Mouse (Mus musculus): Measurements from ENCODE around the gene Pfkfb2. TPM values are rescaled to one million over a fixed set of nuclear protein-coding genes. Genes with fewer than 3 reads are reported as not detected.

Gene Pfkfb2
- polyA plus RNA-seq, 1 experiment from 2014 or later = 10.7 TPM

- H3K27ac ChIP-seq (ENCODE audit: low read length) = peak overlapping the region; percentile 21
- H3K9me3 ChIP-seq (ENCODE audit: control insufficient read depth, low read length) = no peaks in the 10 kb centered on the region
- no peak overlapping the region for H3K4me3 ChIP-seq (ENCODE audit: low read length)
- peaks cover 2% of the 10 kb centered on the region for H3K36me3 ChIP-seq (ENCODE audit: control insufficient read depth, insufficient read depth, low read length)
- H3K9ac ChIP-seq (ENCODE audit: low read length) = 0 out of 2 replicates have a peak overlapping the region, but pooled peaks have one; percentile 33
- 45% methylated on average over 15 of the region's 15 CpGs for WGBS
- H3K27me3 ChIP-seq (ENCODE audit: control insufficient read depth, insufficient read depth, low read depth, low read length) = no peaks in the 10 kb centered on the region
- ATAC-seq (ENCODE audit: low read depth) = peak; percentile 32
- peaks cover 13% of the 10 kb centered on the region for H3K4me1 ChIP-seq (replicated peaks; ENCODE audit: control insufficient read depth, insufficient read depth, low read length)
- 0 out of 2 replicates have a peak overlapping the region, but pooled peaks have one; percentile 14 for H3K4me2 ChIP-seq (ENCODE audit: low read depth, low read length)
Measured at GRCm38 (mm10) chr1:130740781-130741720, 12.0 kb upstream of the Pfkfb2 start.

GRCm38 (mm10) chr1:130740227-130740648, 11.2 kb upstream of the Pfkfb2 start:
- no peaks in the 10 kb centered on the region for H3K27me3 ChIP-seq (ENCODE audit: control insufficient read depth, insufficient read depth, low read depth, low read length)
- H3K27ac ChIP-seq (ENCODE audit: low read length) = peak overlapping the region; percentile 21
- H3K9ac ChIP-seq (ENCODE audit: low read length) = no peak overlapping the region
- 0 out of 2 replicates have a peak, but pooled peaks have one; percentile 28 for ATAC-seq (ENCODE audit: low read depth)
- WGBS = 57% methylated on average over 4 of the region's 4 CpGs
- no peaks in the 10 kb centered on the region for H3K9me3 ChIP-seq (ENCODE audit: control insufficient read depth, low read length)
- H3K4me2 ChIP-seq (ENCODE audit: low read depth, low read length) = no peak overlapping the region
- H3K4me1 ChIP-seq (replicated peaks; ENCODE audit: control insufficient read depth, insufficient read depth, low read length) = peaks cover 14% of the 10 kb centered on the region
- H3K4me3 ChIP-seq (ENCODE audit: low read length) = no peak overlapping the region
- peaks cover 2% of the 10 kb centered on the region for H3K36me3 ChIP-seq (ENCODE audit: control insufficient read depth, insufficient read depth, low read length)

- H3K27ac ChIP-seq (ENCODE audit: low read length) = no peak overlapping the region
- H3K9ac ChIP-seq (ENCODE audit: low read length) = no peak overlapping the region
Measured at GRCm38 (mm10) chr1:130739636-130740035, 10.6 kb upstream of the Pfkfb2 start.

GRCm38 (mm10) chr1:130738551-130739106, 9.6 kb upstream of the Pfkfb2 start:
- ATAC-seq (ENCODE audit: low read depth) = no peak
- H3K27me3 ChIP-seq (ENCODE audit: control insufficient read depth, insufficient read depth, low read depth, low read length) = no peaks in the 10 kb centered on the region
- H3K27ac ChIP-seq (ENCODE audit: low read length) = no peak overlapping the region
- no peak overlapping the region for H3K9ac ChIP-seq (ENCODE audit: low read length)
- no peak overlapping the region for H3K4me2 ChIP-seq (ENCODE audit: low read depth, low read length)
- H3K9me3 ChIP-seq (ENCODE audit: control insufficient read depth, low read length) = no peaks in the 10 kb centered on the region
- no peaks in the 10 kb centered on the region; the same call in none of the 2 replicates for H3K36me3 ChIP-seq (ENCODE audit: control insufficient read depth, insufficient read depth, low read length)
- 73% methylated on average over 3 of the region's 3 CpGs for WGBS
- no peak overlapping the region for H3K4me3 ChIP-seq (ENCODE audit: low read length)
- H3K4me1 ChIP-seq (replicated peaks; ENCODE audit: control insufficient read depth, insufficient read depth, low read length) = peaks cover 22% of the 10 kb centered on the region

More at GRCm38 (mm10) chr1:130739636-130740035, 10.6 kb upstream of the Pfkfb2 start:
- H3K9me3 ChIP-seq (ENCODE audit: control insufficient read depth, low read length) = no peaks in the 10 kb centered on the region
- no peaks in the 10 kb centered on the region for H3K27me3 ChIP-seq (ENCODE audit: control insufficient read depth, insufficient read depth, low read depth, low read length)
- peaks cover 2% of the 10 kb centered on the region for H3K36me3 ChIP-seq (ENCODE audit: control insufficient read depth, insufficient read depth, low read length)
- no peak overlapping the region for H3K4me3 ChIP-seq (ENCODE audit: low read length)
- WGBS = 66% methylated on average over 3 of the region's 3 CpGs
- H3K4me1 ChIP-seq (replicated peaks; ENCODE audit: control insufficient read depth, insufficient read depth, low read length) = peaks cover 20% of the 10 kb centered on the region
- H3K4me2 ChIP-seq (ENCODE audit: low read depth, low read length) = no peak overlapping the region
- ATAC-seq (ENCODE audit: low read depth) = no peak

GRCm38 (mm10) chr1:130737916-130738315, 8.9 kb upstream of the Pfkfb2 start:
- Histone ChIP-seq H3K4me3 (ENCODE audit: low read length) (no peak overlapping the region), H3K9ac (ENCODE audit: low read length) (no peak overlapping the region), H3K9me3 (ENCODE audit: control insufficient read depth, low read length) (no peaks in the 10 kb centered on the region), H3K4me2 (ENCODE audit: low read depth, low read length) (no peak overlapping the region), H3K4me1 (replicated peaks; ENCODE audit: control insufficient read depth, insufficient read depth, low read length) (peaks cover 22% of the 10 kb centered on the region), H3K27ac (ENCODE audit: low read length) (no peak overlapping the region), H3K36me3 (ENCODE audit: control insufficient read depth, insufficient read depth, low read length) (no peaks in the 10 kb centered on the region; the same call in 1 of the 2 replicates), H3K27me3 (ENCODE audit: control insufficient read depth, insufficient read depth, low read depth, low read length) (no peaks in the 10 kb centered on the region)
- 86% methylated on average over 7 of the region's 7 CpGs for WGBS
- ATAC-seq (ENCODE audit: low read depth) = no peak

- H3K4me3 ChIP-seq (ENCODE audit: low read length) = no peak overlapping the region
- H3K4me1 ChIP-seq (replicated peaks; ENCODE audit: control insufficient read depth, insufficient read depth, low read length) = peaks cover 22% of the 10 kb centered on the region
- ATAC-seq (ENCODE audit: low read depth) = no peak
- 42% methylated on average over 11 of the region's 11 CpGs for WGBS
- no peak overlapping the region for H3K9ac ChIP-seq (ENCODE audit: low read length)
- H3K27ac ChIP-seq (ENCODE audit: low read length) = no peak overlapping the region
- H3K9me3 ChIP-seq (ENCODE audit: control insufficient read depth, low read length) = no peaks in the 10 kb centered on the region
- no peaks in the 10 kb centered on the region for H3K36me3 ChIP-seq (ENCODE audit: control insufficient read depth, insufficient read depth, low read length)
- no peaks in the 10 kb centered on the region for H3K27me3 ChIP-seq (ENCODE audit: control insufficient read depth, insufficient read depth, low read depth, low read length)
- no peak overlapping the region for H3K4me2 ChIP-seq (ENCODE audit: low read depth, low read length)
Measured at GRCm38 (mm10) chr1:130737411-130737881, 8.4 kb upstream of the Pfkfb2 start.

- Histone ChIP-seq H3K9ac (ENCODE audit: low read length) (peak overlapping the region; percentile 36), H3K4me1 (replicated peaks; ENCODE audit: control insufficient read depth, insufficient read depth, low read length) (peaks cover 22% of the 10 kb centered on the region)
- no peak for ATAC-seq (ENCODE audit: low read depth)
Measured at GRCm38 (mm10) chr1:130734852-130735251, 5.8 kb upstream of the Pfkfb2 start.

GRCm38 (mm10) chr1:130734452-130734851, 5.4 kb upstream of the Pfkfb2 start:
- Histone ChIP-seq H3K4me3 (ENCODE audit: low read length) (peak overlapping the region; percentile 27), H3K27ac (ENCODE audit: low read length) (peak overlapping the region; percentile 96)

More at GRCm38 (mm10) chr1:130734852-130735251, 5.8 kb upstream of the Pfkfb2 start:
- Histone ChIP-seq H3K36me3 (ENCODE audit: control insufficient read depth, insufficient read depth, low read length) (no peaks in the 10 kb centered on the region), H3K27ac (ENCODE audit: low read length) (peak overlapping the region; percentile 96), H3K4me2 (ENCODE audit: low read depth, low read length) (peak overlapping the region; percentile 39), H3K27me3 (ENCODE audit: control insufficient read depth, insufficient read depth, low read depth, low read length) (no peaks in the 10 kb centered on the region), H3K9me3 (ENCODE audit: control insufficient read depth, low read length) (no peaks in the 10 kb centered on the region), H3K4me3 (ENCODE audit: low read length) (peak overlapping the region; percentile 27)
- WGBS = 18% methylated on average over 8 of the region's 8 CpGs

GRCm38 (mm10) chr1:130733671-130734070, 4.6 kb upstream of the Pfkfb2 start:
- WGBS = 60% methylated on average over 4 of the region's 4 CpGs
- H3K4me3 ChIP-seq (ENCODE audit: low read length) = peak overlapping the region; percentile 49
- H3K4me2 ChIP-seq (ENCODE audit: low read depth, low read length) = peak overlapping the region; percentile 39
- H3K27ac ChIP-seq (ENCODE audit: low read length) = peak overlapping the region; percentile 96
- peaks cover 22% of the 10 kb centered on the region for H3K4me1 ChIP-seq (replicated peaks; ENCODE audit: control insufficient read depth, insufficient read depth, low read length)
- H3K9me3 ChIP-seq (ENCODE audit: control insufficient read depth, low read length) = no peaks in the 10 kb centered on the region
- no peaks in the 10 kb centered on the region for H3K36me3 ChIP-seq (ENCODE audit: control insufficient read depth, insufficient read depth, low read length)
- H3K27me3 ChIP-seq (ENCODE audit: control insufficient read depth, insufficient read depth, low read depth, low read length) = no peaks in the 10 kb centered on the region
- peak overlapping the region; percentile 46 for H3K9ac ChIP-seq (ENCODE audit: low read length)
- peak; percentile 76 for ATAC-seq (ENCODE audit: low read depth)

More at GRCm38 (mm10) chr1:130734452-130734851, 5.4 kb upstream of the Pfkfb2 start:
- no peaks in the 10 kb centered on the region for H3K9me3 ChIP-seq (ENCODE audit: control insufficient read depth, low read length)
- no peaks in the 10 kb centered on the region for H3K36me3 ChIP-seq (ENCODE audit: control insufficient read depth, insufficient read depth, low read length)
- no peaks in the 10 kb centered on the region for H3K27me3 ChIP-seq (ENCODE audit: control insufficient read depth, insufficient read depth, low read depth, low read length)
- H3K4me1 ChIP-seq (replicated peaks; ENCODE audit: control insufficient read depth, insufficient read depth, low read length) = peaks cover 22% of the 10 kb centered on the region
- ATAC-seq (ENCODE audit: low read depth) = 0 out of 2 replicates have a peak, but pooled peaks have one; percentile 13
- WGBS = 25% methylated on average over 5 of the region's 5 CpGs
- peak overlapping the region; percentile 39 for H3K4me2 ChIP-seq (ENCODE audit: low read depth, low read length)
- peak overlapping the region; percentile 36 for H3K9ac ChIP-seq (ENCODE audit: low read length)

All from lung, embryonic 16.5 days (tissue).